ENCODE assay signal across 15 mouse cellular contexts in genomic region chr17:87876295-87877000, GRCm38 (mm10). TPM values are rescaled to one million over a fixed set of nuclear protein-coding genes. Genes with fewer than 3 reads are reported as not detected.
DNase-seq lines count a peak whose midpoint lies in the region; ATAC-seq and TF ChIP-seq lines count a peak whose summit lies in the region.
"Had no signal": no experiment of that assay in that cellular context is flagged by ENCODE, and none has a peak within 500 bp of the region (broad histone marks: within the 10 kb centered on the region; RNA-seq: fewer than 3 reads in every experiment).

No protein-coding gene starts in this region.

- peak; percentile 75 for DNase-seq in heart, embryonic 10.5 days (ENCODE audit: low spot score)
- DNase-seq in heart, postnatal 10 days: no peak
- DNase-seq in 416B (ENCODE audit: low read depth) (peak; percentile 7), NIH3T3 (ENCODE audit: low read depth) (peak; percentile 52)
- no peak for DNase-seq in lung, adult 2 months
- no peak for DNase-seq in thymus, adult 2 months
- DNase-seq: gastrocnemius, postnatal 25 days; right cerebral cortex, postnatal 25 days had no signal

- 70% methylated on average over 11 of the region's 11 CpGs for WGBS in heart, embryonic 10.5 days
- WGBS in limb, embryonic 12.5 days: 87% methylated on average over 11 of the region's 11 CpGs
- WGBS in lung, adult 2 months: 79% methylated on average over 11 of the region's 11 CpGs
- 90% methylated on average over 11 of the region's 11 CpGs for WGBS in thymus, adult 2 months
- WGBS in forebrain, embryonic 13.5 days: 88% methylated on average over 11 of the region's 11 CpGs

- H3K4me2 ChIP-seq in limb, embryonic 12.5 days: no peak overlapping the region
- H3K4me2 ChIP-seq in forebrain, embryonic 13.5 days: no peak overlapping the region
- H3K4me2 ChIP-seq: liver, embryonic 15.5 days had no signal

- no peak overlapping the region for H3K9ac ChIP-seq in limb, embryonic 12.5 days (replicated peaks)
- H3K9ac ChIP-seq in forebrain, embryonic 13.5 days: no peak overlapping the region
- H3K9ac ChIP-seq: hindbrain, embryonic 12.5 days; liver, embryonic 15.5 days had no signal

- no peaks in the 10 kb centered on the region for H3K36me3 ChIP-seq in heart, embryonic 10.5 days
- no peaks in the 10 kb centered on the region for H3K36me3 ChIP-seq in limb, embryonic 12.5 days
- H3K36me3 ChIP-seq in thymus, adult 2 months (ENCODE audit: control insufficient read depth, insufficient read depth, low read length): no peaks in the 10 kb centered on the region
- H3K36me3 ChIP-seq in forebrain, embryonic 13.5 days (ENCODE audit: poor library complexity, severe bottlenecking): no peaks in the 10 kb centered on the region
- H3K36me3 ChIP-seq: hindbrain, embryonic 12.5 days; liver, embryonic 15.5 days had no signal

- H3K27me3 ChIP-seq in heart, embryonic 10.5 days (ENCODE audit: insufficient read depth, poor library complexity, severe bottlenecking): 0 out of 2 replicates have a peak, but pooled peaks cover 4% of the 10 kb centered on the region
- H3K27me3 ChIP-seq in limb, embryonic 12.5 days: no peaks in the 10 kb centered on the region
- no peaks in the 10 kb centered on the region for H3K27me3 ChIP-seq in thymus, adult 2 months (ENCODE audit: control insufficient read depth, insufficient read depth, low read length)
- no peaks in the 10 kb centered on the region for H3K27me3 ChIP-seq in forebrain, embryonic 13.5 days
- H3K27me3 ChIP-seq: liver, embryonic 15.5 days had no signal

- ATAC-seq in limb, embryonic 12.5 days (ENCODE audit: insufficient number of reproducible peaks, insufficient read depth, low FRiP score, low TSS enrichment, low read depth): 0 out of 2 replicates have a peak, but pooled peaks have one; percentile 19
- ATAC-seq in forebrain, embryonic 13.5 days: no peak

- intact Hi-C loops in heart, postnatal 10 days (cut with DNase I): loop anchor here (5.0 kb wide), 1 partner anchor 184 kb away; no protein-coding TSS in a partner anchor

- no peak for TF ChIP-seq POLR2A in lung, adult 2 months (IDR thresholded peaks at IDR 0.05; ENCODE audit: borderline replicate concordance, extremely low read depth, low read depth, low read length)
- TF ChIP-seq POLR2A in thymus, adult 2 months (IDR thresholded peaks at IDR 0.05; ENCODE audit: control insufficient read depth, extremely low read depth, insufficient read depth, low read length, poor library complexity): no peak

- no peaks in the 10 kb centered on the region for H3K9me3 ChIP-seq in heart, embryonic 10.5 days
- no peaks in the 10 kb centered on the region for H3K9me3 ChIP-seq in limb, embryonic 12.5 days
- H3K9me3 ChIP-seq in forebrain, embryonic 13.5 days (replicated peaks): no peaks in the 10 kb centered on the region
- H3K9me3 ChIP-seq: hindbrain, embryonic 12.5 days; liver, embryonic 15.5 days had no signal

- H3K4me1 ChIP-seq in heart, embryonic 10.5 days: peaks cover 25% of the 10 kb centered on the region
- H3K4me1 ChIP-seq in limb, embryonic 12.5 days (replicated peaks): 0 out of 2 replicates have a peak, but pooled peaks cover 5% of the 10 kb centered on the region
- no peaks in the 10 kb centered on the region for H3K4me1 ChIP-seq in lung, adult 2 months (ENCODE audit: control insufficient read depth, insufficient read depth, low read length)
- no peaks in the 10 kb centered on the region for H3K4me1 ChIP-seq in thymus, adult 2 months (replicated peaks; ENCODE audit: control insufficient read depth, insufficient read depth, low read length)
- H3K4me1 ChIP-seq in forebrain, embryonic 13.5 days: peaks cover 40% of the 10 kb centered on the region
- H3K4me1 ChIP-seq: liver, embryonic 15.5 days had no signal

- no peak overlapping the region for H3K4me3 ChIP-seq in heart, embryonic 10.5 days
- no peak overlapping the region for H3K4me3 ChIP-seq in limb, embryonic 12.5 days (replicated peaks)
- no peak overlapping the region for H3K4me3 ChIP-seq in lung, adult 2 months (replicated peaks; ENCODE audit: extremely low read depth, low read depth, low read length)
- no peak overlapping the region for H3K4me3 ChIP-seq in thymus, adult 2 months (ENCODE audit: control insufficient read depth, insufficient read depth, low read length)
- H3K4me3 ChIP-seq in forebrain, embryonic 13.5 days: no peak overlapping the region
- H3K4me3 ChIP-seq: erythroblast, embryonic 14.5 days; hindbrain, embryonic 12.5 days; liver, embryonic 15.5 days had no signal

- no peak overlapping the region for H3K27ac ChIP-seq in heart, embryonic 10.5 days
- no peak overlapping the region for H3K27ac ChIP-seq in limb, embryonic 12.5 days
- no peak overlapping the region for H3K27ac ChIP-seq in thymus, adult 2 months (ENCODE audit: control insufficient read depth, insufficient read depth, low read length)
- no peak overlapping the region for H3K27ac ChIP-seq in forebrain, embryonic 13.5 days
- H3K27ac ChIP-seq: liver, embryonic 15.5 days had no signal

- no peak for TF ChIP-seq CTCF in lung, adult 2 months (IDR thresholded peaks at IDR 0.05; ENCODE audit: insufficient read depth, low read length)
- TF ChIP-seq CTCF in thymus, adult 2 months (IDR thresholded peaks at IDR 0.05; ENCODE audit: borderline replicate concordance, control insufficient read depth, extremely low read depth, insufficient read depth, low read length, poor library complexity): no peak

RNA-seq across cellular contexts. Expression of gene Rpl36-ps4, which starts 44.3 kb away (rescaled TPM):
- polyA plus RNA-seq in heart, embryonic 10.5 days (2016; fragmentation: Nextera tagmentation; extraction: Ambion mirVana): not detected in 2 replicates
- not detected for total RNA-seq in heart, postnatal 10 days (2021)
- not detected in 2 replicates for polyA plus RNA-seq in limb, embryonic 12.5 days (2016; fragmentation: Nextera tagmentation; extraction: Ambion mirVana)
- polyA plus RNA-seq in lung, adult 2 months (2012; rRNA removed): not detected in 2 replicates
- not detected in 2 replicates for polyA plus RNA-seq in thymus, adult 2 months (2012; rRNA removed)
- polyA plus RNA-seq in forebrain, embryonic 13.5 days (2015; fragmentation: Nextera tagmentation; extraction: Ambion mirVana): not detected in 2 replicates
- total RNA-seq: gastrocnemius, postnatal 25 days; layer of hippocampus, adult 8-10 months had no signal
- polyA plus RNA-seq: cerebellum, adult 2 months; erythroblast, embryonic 14.5 days; hindbrain, embryonic 12.5 days; liver, embryonic 15.5 days had no signal

Comparison
In these comparisons a context has a peak if more than half of its experiments do, and no peak if none do; other contexts are left out.
1. DNase-seq: peak in heart, embryonic 10.5 days (single experiment), 416B (single experiment) and NIH3T3 (single experiment); none in heart, postnatal 10 days (0 of 2), lung, adult 2 months (single experiment) and thymus, adult 2 months (single experiment).